Comparison of ENCODE assay signal across 8 mouse cellular contexts in the genomic region with DNA sequence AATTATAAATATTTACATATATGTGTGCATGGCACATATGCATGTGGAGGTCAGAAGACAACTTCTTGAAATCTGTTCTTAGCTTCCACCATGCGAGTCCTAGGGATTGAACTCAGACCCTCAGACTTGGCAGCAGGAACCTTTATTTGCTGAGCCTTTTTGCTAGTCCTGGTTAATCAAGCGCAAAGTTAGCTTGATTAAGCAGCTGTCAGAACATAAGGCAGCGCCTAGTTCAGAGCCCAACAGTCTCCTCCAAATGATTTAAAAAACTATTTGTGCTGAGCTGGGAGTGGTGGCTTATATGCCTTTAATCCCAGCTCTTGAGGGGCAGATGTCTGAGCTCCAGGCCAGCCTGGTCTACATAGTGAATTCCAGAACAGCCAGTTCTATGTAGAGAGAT. TPM values are rescaled to one million over a fixed set of nuclear protein-coding genes. Genes with fewer than 3 reads are reported as not detected.
A peak's percentile ranks its signal among the peaks of the same experiment; 100 is the strongest.
DNase-seq lines count a peak whose midpoint lies in the region; ATAC-seq and TF ChIP-seq lines count a peak whose summit lies in the region.

No protein-coding gene starts in this region.

- peaks cover 29% of the 10 kb centered on the region for H3K4me1 ChIP-seq in heart, embryonic 12.5 days (replicated peaks)
- H3K4me1 ChIP-seq in ES-E14 (ENCODE audit: control insufficient read depth in 2 of 2, insufficient read depth in 2 of 2, low read length in 2 of 2, poor library complexity in 1 of 2), result peaks cover 5 to 10% of the 10 kb centered on the region in 2 experiments; a peak in 2 of 4 replicates
- H3K4me1 ChIP-seq in forebrain, embryonic 16.5 days (replicated peaks; ENCODE audit: control insufficient read depth, insufficient read depth, low read length), result peaks cover 41% of the 10 kb centered on the region
- peaks cover 16% of the 10 kb centered on the region for H3K4me1 ChIP-seq in liver, postnatal 0 days (ENCODE audit: insufficient read depth)

- H3K4me3 ChIP-seq in heart, embryonic 12.5 days, result peak overlapping the region; percentile 59; the same call in 1 of the 2 replicates
- peak overlapping the region in 1 of 2 experiments; percentile 94; a peak in 2 of 4 replicates for H3K4me3 ChIP-seq in ES-E14 (ENCODE audit: insufficient read depth in 1 of 2, low read depth in 1 of 2, low read length in 2 of 2, poor library complexity in 1 of 2, severe bottlenecking in 1 of 2)
- H3K4me3 ChIP-seq in forebrain, embryonic 16.5 days (replicated peaks; ENCODE audit: low read length), result peak overlapping the region; percentile 63
- no peak overlapping the region for H3K4me3 ChIP-seq in liver, postnatal 0 days (ENCODE audit: low read depth, low read length)

- peaks cover 17% of the 10 kb centered on the region for H3K36me3 ChIP-seq in heart, embryonic 12.5 days
- H3K36me3 ChIP-seq in ES-E14 (ENCODE audit: control insufficient read depth, insufficient read depth, low read length, poor library complexity, severe bottlenecking), result peaks cover 5% of the 10 kb centered on the region; the same call in 1 of the 2 replicates
- peaks cover 3% of the 10 kb centered on the region; the same call in 1 of the 2 replicates for H3K36me3 ChIP-seq in forebrain, embryonic 16.5 days (ENCODE audit: control insufficient read depth, insufficient read depth)
- H3K36me3 ChIP-seq in liver, postnatal 0 days (replicated peaks; ENCODE audit: insufficient read depth, low read length), result no peaks in the 10 kb centered on the region

- TF ChIP-seq CTCF in liver, postnatal 0 days (IDR thresholded peaks at IDR 0.05; ENCODE audit: low read depth), result no peak

- no peaks in the 10 kb centered on the region for H3K27me3 ChIP-seq in heart, embryonic 12.5 days (replicated peaks)
- no peaks in the 10 kb centered on the region for H3K27me3 ChIP-seq in forebrain, embryonic 16.5 days (replicated peaks; ENCODE audit: control insufficient read depth, insufficient read depth, low read length)
- H3K27me3 ChIP-seq in liver, postnatal 0 days (ENCODE audit: insufficient read depth, low read length), result no peaks in the 10 kb centered on the region

- ATAC-seq in heart, embryonic 12.5 days (ENCODE audit: insufficient number of reproducible peaks, low FRiP score), result no peak
- ATAC-seq in forebrain, embryonic 16.5 days, result no peak
- no peak for ATAC-seq in liver, postnatal 0 days
- no peak for ATAC-seq in CD4-positive, CD25-positive, alpha-beta regulatory T cell, adult 4 months

- intact Hi-C loops in left cerebral cortex, postnatal 4 days (cut with DNase I), result loop anchor here (5.0 kb wide), 1 partner anchor 56 kb away; no protein-coding TSS in a partner anchor

- H3K9ac ChIP-seq in heart, embryonic 12.5 days, result peak overlapping the region; percentile 82
- peak overlapping the region; percentile 40; the same call in 1 of the 2 replicates for H3K9ac ChIP-seq in ES-E14 (ENCODE audit: insufficient read depth, low read depth, low read length, poor library complexity, severe bottlenecking)
- H3K9ac ChIP-seq in forebrain, embryonic 16.5 days (replicated peaks; ENCODE audit: low read depth, low read length), result no peak overlapping the region
- no peak overlapping the region for H3K9ac ChIP-seq in liver, postnatal 0 days (replicated peaks)

- TF ChIP-seq EP300 in liver, postnatal 0 days (IDR thresholded peaks at IDR 0.05; ENCODE audit: low read depth), result no peak

- H3K9me3 ChIP-seq in heart, embryonic 12.5 days (replicated peaks), result no peaks in the 10 kb centered on the region
- no peaks in the 10 kb centered on the region for H3K9me3 ChIP-seq in ES-E14 (ENCODE audit: control insufficient read depth, insufficient read depth, low read depth, low read length)
- no peaks in the 10 kb centered on the region for H3K9me3 ChIP-seq in forebrain, embryonic 16.5 days (ENCODE audit: control insufficient read depth, low read length)
- no peaks in the 10 kb centered on the region for H3K9me3 ChIP-seq in liver, postnatal 0 days (ENCODE audit: low read length)

- H3K27ac ChIP-seq in heart, embryonic 12.5 days (ENCODE audit: poor library complexity, severe bottlenecking), result peak overlapping the region; percentile 96; the same call in 1 of the 2 replicates
- no peak overlapping the region for H3K27ac ChIP-seq in ES-E14 (ENCODE audit: insufficient read depth, low read depth, low read length, poor library complexity, severe bottlenecking)
- peak overlapping the region; percentile 99 for H3K27ac ChIP-seq in forebrain, embryonic 16.5 days (ENCODE audit: low read length)
- H3K27ac ChIP-seq in liver, postnatal 0 days (ENCODE audit: low read depth), result no peak overlapping the region

- DNase-seq in heart, adult 9 months (ENCODE audit: low spot score in 2 of 2), result no peak
- DNase-seq in ES-E14 (ENCODE audit: low read depth, low spot score), result no peak
- DNase-seq in liver, postnatal 0 days, result no peak
- DNase-seq in ovary, postnatal 14 days (ENCODE audit: low spot score), result no peak
- DNase-seq in left cerebral cortex, postnatal 4 days, result no peak

- WGBS in heart, embryonic 12.5 days, result 81% methylated on average over 3 of the region's 3 CpGs
- 31% methylated on average over 3 of the region's 3 CpGs for WGBS in forebrain, embryonic 16.5 days
- WGBS in liver, postnatal 0 days (ENCODE audit: insufficient replicate concordance), result 78% methylated on average over 3 of the region's 3 CpGs

- in situ Hi-C loops in ES-E14 (cut with MboI; ENCODE audit: low sequenced_read_pairs in 2 of 2, unreplicated experiment in 2 of 2), result no loop called here

- peak overlapping the region; percentile 93 for H3K4me2 ChIP-seq in heart, embryonic 12.5 days
- peak overlapping the region; percentile 96 for H3K4me2 ChIP-seq in forebrain, embryonic 16.5 days (ENCODE audit: low read length)
- peak overlapping the region; percentile 96 for H3K4me2 ChIP-seq in liver, postnatal 0 days (ENCODE audit: low read depth, low read length)

TF ChIP-seq in ES-E14, 5 proteins besides CTCF, POLR2A, EP300 and RAD21:
- TF ChIP-seq HCFC1 (IDR thresholded peaks at IDR 0.05; ENCODE audit: borderline replicate concordance, insufficient read depth, low read length), result no peak
- no peak for TF ChIP-seq ZC3H11A (IDR thresholded peaks at IDR 0.05; ENCODE audit: borderline replicate concordance, low read depth, low read length)
- TF ChIP-seq ZNF384 (IDR thresholded peaks at IDR 0.05; ENCODE audit: low read depth, low read length), result no peak
- TF ChIP-seq CHD2 (IDR thresholded peaks at IDR 0.05; ENCODE audit: low read depth, low read length), result no peak
- no peak for TF ChIP-seq MAFK (IDR thresholded peaks at IDR 0.05; ENCODE audit: insufficient read depth, low read depth, low read length)

RNA-seq across cellular contexts. Expression of a gene that starts 1.5 kb away (rescaled TPM):
- polyA plus RNA-seq in heart, embryonic 12.5 days (2016; fragmentation: Nextera tagmentation; extraction: Ambion mirVana), result 61.0 and 65.1 TPM in 2 replicates
- 16.4 and 17.8 TPM in 2 replicates for total RNA-seq in ES-E14 (2012; rRNA removed)
- polyA plus RNA-seq in forebrain, embryonic 16.5 days (2015; fragmentation: Nextera tagmentation; extraction: Ambion mirVana), result 79.4 and 84.0 TPM in 2 replicates
- polyA plus RNA-seq in liver, postnatal 0 days (2015; fragmentation: Nextera tagmentation; extraction: Ambion mirVana), result 23.1 and 24.7 TPM in 2 replicates
- 10 to 100 TPM; 50.4 to 58.5 TPM for polyA plus RNA-seq in CD4-positive, CD25-positive, alpha-beta regulatory T cell, adult 4 months (2017; shearing (Covaris generic))
- 10 to 100 TPM; 32.1 to 33.0 TPM for total RNA-seq in left cerebral cortex, postnatal 4 days (2021)

RNA-seq across cellular contexts. Expression of a gene that starts 28.8 kb away (rescaled TPM):
- 11.9 and 14.0 TPM in 2 replicates for polyA plus RNA-seq in heart, embryonic 12.5 days (2016; fragmentation: Nextera tagmentation; extraction: Ambion mirVana)
- 30.2 and 38.0 TPM in 2 replicates for total RNA-seq in ES-E14 (2012; rRNA removed)
- 15.8 and 16.0 TPM in 2 replicates for polyA plus RNA-seq in forebrain, embryonic 16.5 days (2015; fragmentation: Nextera tagmentation; extraction: Ambion mirVana)
- 3.5 and 3.7 TPM in 2 replicates for polyA plus RNA-seq in liver, postnatal 0 days (2015; fragmentation: Nextera tagmentation; extraction: Ambion mirVana)
- polyA plus RNA-seq in CD4-positive, CD25-positive, alpha-beta regulatory T cell, adult 4 months (2017; shearing (Covaris generic)), result 10 to 100 TPM; 20.6 to 28.2 TPM
- 100 to 1,000 TPM; 117 to 121 TPM for total RNA-seq in left cerebral cortex, postnatal 4 days (2021)

Comparison
In these comparisons a context has a peak if more than half of its experiments do, and no peak if none do; other contexts are left out.
1. H3K27ac ChIP-seq: peak in heart, embryonic 12.5 days (single experiment) and forebrain, embryonic 16.5 days (single experiment); none in ES-E14 (single experiment) and liver, postnatal 0 days (single experiment).
2. H3K9ac ChIP-seq: peak in heart, embryonic 12.5 days (single experiment) and ES-E14 (single experiment); none in forebrain, embryonic 16.5 days (single experiment) and liver, postnatal 0 days (single experiment).
3. Peak in every context shown above with its lines, with median percentiles within 50 percentile points of each other: H3K4me2 ChIP-seq.